Mouse (Mus musculus) spleen, postnatal 36 days (tissue): ENCODE data around the gene Tmem178.

ENCODE experiments used
- DNase-seq, 2 experiments: peaks; one replicate each; pipeline ENCODE4 v3.0.0; 2022; ENCODE audit warnings: low spot score in 2 of 2, mixed read lengths in 1 of 2

Gene Tmem178

GRCm38 (mm10) chr17:80991535-80992127 is 47.2 kb downstream of the Tmem178 start:
- DNase-seq, result no peak

GRCm38 (mm10) chr17:80997226-80997625 is 52.8 kb downstream of the Tmem178 start:
- DNase-seq, result no peak

- DNase-seq, result no peak
Observed at GRCm38 (mm10) chr17:80998958-80999357, 54.5 kb downstream of the Tmem178 start.

GRCm38 (mm10) chr17:81001010-81001409 is 56.6 kb downstream of the Tmem178 start:
- no peak for DNase-seq

GRCm38 (mm10) chr17:81001647-81002046 is 57.2 kb downstream of the Tmem178 start:
- DNase-seq, result no peak

- no peak for DNase-seq
Observed at GRCm38 (mm10) chr17:81002130-81002529, 57.7 kb downstream of the Tmem178 start.

- no peak for DNase-seq
Observed at GRCm38 (mm10) chr17:81004454-81004853, 60.0 kb downstream of the Tmem178 start.

GRCm38 (mm10) chr17:81005292-81005691 is 60.9 kb downstream of the Tmem178 start:
- DNase-seq, result no peak

- DNase-seq, result no peak
Observed at GRCm38 (mm10) chr17:81009112-81009511, 64.7 kb downstream of the Tmem178 start.

GRCm38 (mm10) chr17:81010199-81010598 is 65.8 kb downstream of the Tmem178 start:
- DNase-seq, result no peak

GRCm38 (mm10) chr17:81010844-81011685 is 66.6 kb downstream of the Tmem178 start:
- DNase-seq, result no peak

- peak in 1 of 2 experiments; percentile 8 for DNase-seq
Observed at GRCm38 (mm10) chr17:81015814-81016447, 71.5 kb downstream of the Tmem178 start.

GRCm38 (mm10) chr17:81017132-81017531 is 72.7 kb downstream of the Tmem178 start:
- DNase-seq, result no peak

GRCm38 (mm10) chr17:81027331-81027730 is 82.9 kb downstream of the Tmem178 start:
- no peak for DNase-seq

GRCm38 (mm10) chr17:81031830-81032442 is 87.5 kb downstream of the Tmem178 start:
- DNase-seq, result peak in 1 of 2 experiments; percentile 28

GRCm38 (mm10) chr17:81032957-81033356 is 88.5 kb downstream of the Tmem178 start:
- no peak for DNase-seq

- DNase-seq, result no peak
Observed at GRCm38 (mm10) chr17:81035354-81035753, 90.9 kb downstream of the Tmem178 start.

GRCm38 (mm10) chr17:81038707-81039408 is 94.4 kb downstream of the Tmem178 start:
- no peak for DNase-seq

- no peak for DNase-seq
Observed at GRCm38 (mm10) chr17:81041662-81042061, 97.2 kb downstream of the Tmem178 start.

- DNase-seq, result no peak
Observed at GRCm38 (mm10) chr17:81044356-81044755, 99.9 kb downstream of the Tmem178 start.

- DNase-seq, result no peak
Observed at GRCm38 (mm10) chr17:81045115-81045514, 100.7 kb downstream of the Tmem178 start.
